Comparison of ENCODE assay signal across 26 mouse cellular contexts in the genomic region with DNA sequence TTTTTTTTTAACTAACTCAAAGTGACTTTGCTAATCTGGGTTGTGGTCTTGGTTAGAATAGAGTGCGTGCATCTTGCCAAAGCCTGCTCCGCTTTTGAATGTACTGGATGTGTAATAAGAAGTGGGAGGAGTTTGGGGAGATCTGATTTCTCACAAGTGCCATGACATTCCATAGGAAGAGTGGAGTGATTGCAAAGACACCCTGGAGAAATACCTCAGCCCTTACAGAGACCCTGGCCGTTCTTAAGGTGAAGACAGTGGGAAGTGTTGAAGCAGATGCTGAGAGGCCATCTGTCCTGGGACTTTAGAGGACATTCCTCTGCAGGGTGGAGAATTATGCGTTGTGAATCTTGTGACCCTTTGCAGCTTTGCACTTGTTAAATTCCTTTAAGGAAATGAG.
DNase-seq lines count a peak whose midpoint lies in the region; ATAC-seq and TF ChIP-seq lines count a peak whose summit lies in the region.
"Had no signal": no experiment of that assay in that cellular context is flagged by ENCODE, and none has a peak within 500 bp of the region (broad histone marks: within the 10 kb centered on the region; RNA-seq: fewer than 3 reads in every experiment).

No protein-coding gene starts in this region.

- 39% methylated on average over 4 of the region's 4 CpGs for WGBS in lung, embryonic 16.5 days
- WGBS in heart, adult 2 months = 52% methylated on average over 4 of the region's 4 CpGs
- WGBS in forebrain, embryonic 14.5 days = 68% methylated on average over 4 of the region's 4 CpGs

- in situ Hi-C loops in ES-E14 (cut with MboI; ENCODE audit: low sequenced_read_pairs in 2 of 2, unreplicated experiment in 2 of 2) = no loop called here

- peaks cover 14% of the 10 kb centered on the region for H3K4me1 ChIP-seq in lung, embryonic 16.5 days (replicated peaks; ENCODE audit: control insufficient read depth, insufficient read depth, low read length)
- peaks cover 5 to 8% of the 10 kb centered on the region in 2 experiments for H3K4me1 ChIP-seq in ES-E14 (ENCODE audit: control insufficient read depth in 2 of 2, insufficient read depth in 2 of 2, low read length in 2 of 2, poor library complexity in 1 of 2)
- H3K4me1 ChIP-seq in heart, adult 2 months (ENCODE audit: control insufficient read depth, insufficient read depth, low read length) = peaks cover 4% of the 10 kb centered on the region; the same call in 1 of the 2 replicates
- no peaks in the 10 kb centered on the region for H3K4me1 ChIP-seq in forebrain, embryonic 14.5 days (ENCODE audit: control insufficient read depth, insufficient read depth, low read length)
- H3K4me1 ChIP-seq: forebrain, embryonic 12.5 days; liver, embryonic 15.5 days; megakaryocyte, embryonic 14.5 days had no signal

- no peaks in the 10 kb centered on the region for H3K27me3 ChIP-seq in lung, embryonic 16.5 days (ENCODE audit: control insufficient read depth, insufficient read depth, low read depth, low read length)
- no peaks in the 10 kb centered on the region for H3K27me3 ChIP-seq in heart, adult 2 months (ENCODE audit: control insufficient read depth, insufficient read depth, low read length)
- no peaks in the 10 kb centered on the region for H3K27me3 ChIP-seq in forebrain, embryonic 14.5 days (replicated peaks; ENCODE audit: control insufficient read depth, insufficient read depth, low read length)
- H3K27me3 ChIP-seq: forebrain, embryonic 12.5 days; liver, embryonic 15.5 days; megakaryocyte, embryonic 14.5 days had no signal

- no peak for DNase-seq in lung, postnatal 4 days
- peak; percentile 17 for DNase-seq in ES-E14 (ENCODE audit: low read depth, low spot score)
- peak; percentile 77 for DNase-seq in ZHBTc4 (ENCODE audit: low read depth, low spot score)
- peak; percentile 39 for DNase-seq in mesoderm, embryonic 11.5 days (ENCODE audit: low read depth, low spot score)
- DNase-seq in heart, adult 2 months = no peak
- no peak for DNase-seq in forebrain, embryonic 14.5 days (ENCODE audit: low spot score)
- DNase-seq: adrenal gland, postnatal 10 days; cerebellum, adult 8-10 months; gastrocnemius, adult 2 months; heart, postnatal 4 days; kidney, adult 8-10 months; kidney, postnatal 14 days; liver; right cerebral cortex, adult 18-20 months; right cerebral cortex, postnatal 4 days; thymus, adult 2 months; thymus, postnatal 4 days had no signal

- TF ChIP-seq EP300 in heart, adult 2 months (IDR thresholded peaks at IDR 0.05; ENCODE audit: insufficient read depth, low read depth, low read length) = no peak

- intact Hi-C loops in heart, adult 2 months (cut with DNase I) = no loop called here

- no peak overlapping the region for H3K9ac ChIP-seq in lung, embryonic 16.5 days (ENCODE audit: low read length)
- no peak overlapping the region for H3K9ac ChIP-seq in ES-E14 (ENCODE audit: insufficient read depth, low read depth, low read length, poor library complexity, severe bottlenecking)
- H3K9ac ChIP-seq in heart, adult 2 months (ENCODE audit: low read depth, low read length) = no peak overlapping the region
- H3K9ac ChIP-seq in forebrain, embryonic 14.5 days (ENCODE audit: low read length) = no peak overlapping the region
- H3K9ac ChIP-seq: forebrain, embryonic 12.5 days; hindbrain, embryonic 14.5 days; liver, embryonic 15.5 days had no signal

- H3K4me2 ChIP-seq in lung, embryonic 16.5 days (ENCODE audit: low read depth, low read length) = no peak overlapping the region
- H3K4me2 ChIP-seq in forebrain, embryonic 14.5 days (ENCODE audit: low read length) = no peak overlapping the region
- H3K4me2 ChIP-seq: forebrain, embryonic 12.5 days; hindbrain, embryonic 14.5 days; liver, embryonic 15.5 days had no signal

- no peak overlapping the region for H3K27ac ChIP-seq in lung, embryonic 16.5 days (ENCODE audit: low read length)
- no peak overlapping the region for H3K27ac ChIP-seq in ES-E14 (ENCODE audit: insufficient read depth, low read depth, low read length, poor library complexity, severe bottlenecking)
- no peak overlapping the region for H3K27ac ChIP-seq in heart, adult 2 months
- no peak overlapping the region for H3K27ac ChIP-seq in forebrain, embryonic 14.5 days (ENCODE audit: low read depth, low read length)
- H3K27ac ChIP-seq: forebrain, embryonic 12.5 days; gastrocnemius, adult 2 months; heart, embryonic 10.5 days; hindbrain, embryonic 14.5 days; liver, embryonic 15.5 days had no signal

- H3K79me2 ChIP-seq in heart, adult 2 months (replicated peaks; ENCODE audit: control insufficient read depth, insufficient read depth, low read length) = no peaks in the 10 kb centered on the region

- H3K4me3 ChIP-seq in lung, embryonic 16.5 days (ENCODE audit: low read length) = no peak overlapping the region
- H3K4me3 ChIP-seq in ES-E14 (ENCODE audit: insufficient read depth in 1 of 2, low read depth in 1 of 2, low read length in 2 of 2, poor library complexity in 1 of 2, severe bottlenecking in 1 of 2) = no peak overlapping the region
- H3K4me3 ChIP-seq in heart, adult 2 months = no peak overlapping the region
- no peak overlapping the region for H3K4me3 ChIP-seq in forebrain, embryonic 14.5 days (ENCODE audit: low read depth, low read length)
- H3K4me3 ChIP-seq: erythroblast, embryonic 14.5 days; forebrain, embryonic 12.5 days; gastrocnemius, adult 2 months; heart, embryonic 10.5 days; liver, embryonic 15.5 days; megakaryocyte, embryonic 14.5 days had no signal

- TF ChIP-seq CTCF in heart, adult 2 months (IDR thresholded peaks at IDR 0.05) = no peak

- H3K9me3 ChIP-seq in lung, embryonic 16.5 days (ENCODE audit: control insufficient read depth, low read length) = no peaks in the 10 kb centered on the region
- H3K9me3 ChIP-seq in ES-E14 (ENCODE audit: control insufficient read depth, insufficient read depth, low read depth, low read length) = no peaks in the 10 kb centered on the region
- H3K9me3 ChIP-seq in forebrain, embryonic 14.5 days (replicated peaks; ENCODE audit: control insufficient read depth, low read length) = no peaks in the 10 kb centered on the region
- H3K9me3 ChIP-seq: forebrain, embryonic 12.5 days; heart, embryonic 10.5 days; liver, embryonic 15.5 days; megakaryocyte, embryonic 14.5 days had no signal

- no peak for TF ChIP-seq POLR2A in heart, adult 2 months (IDR thresholded peaks at IDR 0.05; ENCODE audit: insufficient read depth, low read depth, low read length)

- H3K36me3 ChIP-seq in lung, embryonic 16.5 days (ENCODE audit: control insufficient read depth, insufficient read depth, low read length) = no peaks in the 10 kb centered on the region
- no peaks in the 10 kb centered on the region for H3K36me3 ChIP-seq in ES-E14 (ENCODE audit: control insufficient read depth, insufficient read depth, low read length, poor library complexity, severe bottlenecking)
- H3K36me3 ChIP-seq in heart, adult 2 months (ENCODE audit: control insufficient read depth, insufficient read depth, low read length) = no peaks in the 10 kb centered on the region
- no peaks in the 10 kb centered on the region for H3K36me3 ChIP-seq in forebrain, embryonic 14.5 days (ENCODE audit: control insufficient read depth, insufficient read depth, low read length)
- H3K36me3 ChIP-seq: forebrain, embryonic 12.5 days; liver, embryonic 15.5 days had no signal

- ATAC-seq in lung, embryonic 16.5 days (ENCODE audit: low read depth) = peak; percentile 47; the same call in 1 of the 2 replicates
- ATAC-seq in forebrain, embryonic 14.5 days = no peak
- ATAC-seq: inflammation-experienced regulatory T-cells, adult 6 months; midbrain, embryonic 16.5 days had no signal

TF ChIP-seq in ES-E14, 5 proteins besides CTCF, POLR2A, EP300 and RAD21:
- TF ChIP-seq MAFK (IDR thresholded peaks at IDR 0.05; ENCODE audit: insufficient read depth, low read depth, low read length) = no peak
- peak; percentile 22; the same call in 1 of the 2 replicates for TF ChIP-seq CHD2 (IDR thresholded peaks at IDR 0.05; ENCODE audit: low read depth, low read length)
- no peak for TF ChIP-seq HCFC1 (IDR thresholded peaks at IDR 0.05; ENCODE audit: borderline replicate concordance, insufficient read depth, low read length)

Comparison
In these comparisons a context has a peak if more than half of its experiments do, and no peak if none do; other contexts are left out.
1. DNase-seq: peak in ES-E14 (single experiment), ZHBTc4 (single experiment) and mesoderm, embryonic 11.5 days (single experiment); none in lung, postnatal 4 days (0 of 2), heart, adult 2 months (0 of 2) and forebrain, embryonic 14.5 days (single experiment).